Mouse (Mus musculus) liver, embryonic 15.5 days (tissue): ENCODE measurements around the gene Hint3. TPM values are rescaled to one million over a fixed set of nuclear protein-coding genes. Genes with fewer than 3 reads are reported as not detected.

Source experiments
- ATAC-seq: fragments of 200-750 bp; cut with Nextera tagmentation; 2 replicates; pipeline ENCODE4 v1.8.0; 2017; ENCODE audit warnings: moderate number of reproducible peaks, mild to moderate bottlenecking, moderate library complexity; ENCODE audit not compliant: insufficient read depth
- H3K27ac ChIP-seq: fragments of 300-500 bp; sonication (generic); replicated peaks from 2 replicates; pipeline ENCODE4 v1.5.1; 2015; ENCODE audit warnings: mild to moderate bottlenecking, inconsistent platforms
- H3K27me3 ChIP-seq: fragments of 300-500 bp; sonication (generic); 2 replicates; pipeline ENCODE4 v1.6.1; 2015; ENCODE audit warnings: mild to moderate bottlenecking, inconsistent platforms
- H3K36me3 ChIP-seq: fragments of 300-500 bp; sonication (generic); replicated peaks from 2 replicates; pipeline ENCODE4 v1.6.1; 2015; ENCODE audit warnings: moderate library complexity, mild to moderate bottlenecking, inconsistent platforms
- H3K4me1 ChIP-seq: fragments of 300-500 bp; sonication (generic); replicated peaks from 2 replicates; pipeline ENCODE4 v1.6.1; 2015; ENCODE audit warnings: inconsistent platforms
- H3K4me2 ChIP-seq: fragments of 300-500 bp; sonication (generic); 2 replicates; pipeline ENCODE4 v1.6.1; 2015; ENCODE audit warnings: moderate library complexity, mild to moderate bottlenecking, inconsistent platforms
- H3K4me3 ChIP-seq: fragments of 300-500 bp; sonication (generic); replicated peaks from 2 replicates; pipeline ENCODE4 v1.5.1; 2015; ENCODE audit warnings: mild to moderate bottlenecking, inconsistent platforms
- H3K9ac ChIP-seq: fragments of 300-500 bp; sonication (generic); 2 replicates; pipeline ENCODE4 v1.6.1; 2015; ENCODE audit warnings: moderate library complexity, mild to moderate bottlenecking, inconsistent platforms
- H3K9me3 ChIP-seq: fragments of 300-500 bp; sonication (generic); replicated peaks from 2 replicates; pipeline ENCODE4 v1.6.1; 2016; ENCODE audit warnings: inconsistent platforms
- WGBS: fragments of 180-500 bp; shearing (Covaris S2); methylation state at CpG from one replicate; pipeline ENCODE4 v1.1.7; 2015; ENCODE audit warnings: mixed read lengths; ENCODE audit not compliant: insufficient replicate concordance; 5-methylcytosine and 5-hydroxymethylcytosine counted together
- polyA plus RNA-seq: library from polyadenylated mRNA; unstranded; fragments of >200 nt; fragmentation: Nextera tagmentation; extraction: Ambion mirVana; gene quantifications from 2 replicates; pipeline ENCODE4 v1.2.1, GENCODE M21; 2015

Gene Hint3
- polyA plus RNA-seq, 1 experiment from 2014 or later: 15.6 TPM

- 65% methylated on average over 5 of the region's 5 CpGs for WGBS
- Histone ChIP-seq H3K27ac (no peak overlapping the region), H3K9ac (no peak overlapping the region), H3K27me3 (no peaks in the 10 kb centered on the region), H3K36me3 (peaks cover 47% of the 10 kb centered on the region), H3K4me1 (no peaks in the 10 kb centered on the region), H3K4me2 (no peak overlapping the region), H3K4me3 (no peak overlapping the region), H3K9me3 (no peaks in the 10 kb centered on the region)
- ATAC-seq: no peak
These were observed 42.4 kb downstream of the Hint3 start for GRCm38 (mm10) chr10:30587037-30587436.

- peak; percentile 28; the same call in 1 of the 2 replicates for ATAC-seq
- H3K27ac ChIP-seq: no peak overlapping the region
- H3K36me3 ChIP-seq: peaks cover 44% of the 10 kb centered on the region
- 52% methylated on average over 1 of the region's 1 CpGs for WGBS
- no peaks in the 10 kb centered on the region; the same call in 1 of the 2 replicates for H3K4me1 ChIP-seq
- no peak overlapping the region for H3K4me3 ChIP-seq
- H3K27me3 ChIP-seq: no peaks in the 10 kb centered on the region
- H3K9me3 ChIP-seq: no peaks in the 10 kb centered on the region
- H3K4me2 ChIP-seq: no peak overlapping the region
- H3K9ac ChIP-seq: no peak overlapping the region
These were observed 43.7 kb downstream of the Hint3 start for GRCm38 (mm10) chr10:30585691-30586090.

- H3K4me3 ChIP-seq: no peak overlapping the region
- 66% methylated on average over 5 of the region's 5 CpGs for WGBS
- peaks cover 6% of the 10 kb centered on the region for H3K36me3 ChIP-seq
- H3K4me2 ChIP-seq: no peak overlapping the region
- no peak overlapping the region for H3K9ac ChIP-seq
- H3K27me3 ChIP-seq: no peaks in the 10 kb centered on the region
- H3K9me3 ChIP-seq: no peaks in the 10 kb centered on the region
- H3K27ac ChIP-seq: 0 out of 2 replicates have a peak overlapping the region, but pooled peaks have one; percentile 19
- H3K4me1 ChIP-seq: peaks cover 4% of the 10 kb centered on the region
- peak; percentile 99 for ATAC-seq
These were observed 51.7 kb downstream of the Hint3 start for GRCm38 (mm10) chr10:30577670-30578280.

DNA sequence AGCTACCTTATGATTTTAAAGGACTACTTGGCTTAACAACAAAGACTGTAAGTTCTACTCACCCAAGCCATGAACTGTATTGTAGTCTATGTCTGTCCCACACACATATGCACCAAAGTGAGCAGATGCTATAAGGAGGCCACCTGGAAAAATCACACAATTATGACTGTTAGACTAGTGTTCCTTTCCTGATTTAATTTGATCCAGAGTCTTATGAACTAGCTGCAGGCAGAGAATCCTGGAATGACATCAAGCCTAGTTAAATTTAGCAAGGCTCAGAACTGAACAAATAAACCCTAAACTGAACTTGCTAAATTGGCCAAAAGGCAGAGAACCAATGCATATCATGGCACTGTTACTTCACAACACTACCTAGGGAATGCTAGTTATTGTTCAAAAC lies 63.1 kb downstream of the Hint3 start:
- no peak for ATAC-seq

GRCm38 (mm10) chr10:30564651-30565050 lies 64.8 kb downstream of the Hint3 start:
- no peaks in the 10 kb centered on the region for H3K27me3 ChIP-seq
- no peaks in the 10 kb centered on the region for H3K4me1 ChIP-seq
- no peak overlapping the region for H3K4me3 ChIP-seq
- 63% methylated on average over 3 of the region's 3 CpGs for WGBS
- no peak overlapping the region for H3K27ac ChIP-seq
- H3K4me2 ChIP-seq: no peak overlapping the region
- no peak for ATAC-seq
- no peak overlapping the region for H3K9ac ChIP-seq
- H3K36me3 ChIP-seq: peaks cover 42% of the 10 kb centered on the region
- no peaks in the 10 kb centered on the region for H3K9me3 ChIP-seq

More for the DNA sequence above, 63.1 kb downstream of the Hint3 start:
- Histone ChIP-seq H3K27me3 (no peaks in the 10 kb centered on the region), H3K9me3 (no peaks in the 10 kb centered on the region), H3K9ac (no peak overlapping the region), H3K27ac (no peak overlapping the region), H3K4me3 (no peak overlapping the region), H3K4me1 (no peaks in the 10 kb centered on the region), H3K4me2 (no peak overlapping the region), H3K36me3 (peaks cover 28% of the 10 kb centered on the region)

Other genes with a start within 250 kb of the Hint3 start
- 13.4 and 14.7 TPM in 2 replicates for gene Trmt11, start 28.9 kb downstream of the Hint3 start, polyA plus RNA-seq
- 10.2 and 12.2 TPM in 2 replicates for gene Ncoa7, start 173.7 kb upstream of the Hint3 start, polyA plus RNA-seq
- gene Hey2, start 213.2 kb upstream of the Hint3 start, polyA plus RNA-seq: 0.44 and 0.53 TPM in 2 replicates